Mouse (Mus musculus) T-cell, adult 2 months (primary cell): ENCODE data around the gene Aff3.

Experiments used
- DNase-seq: peaks from one replicate; pipeline ENCODE4 v3.0.0; 2022; ENCODE audit warnings: low spot score

Aff3 gene

DNA sequence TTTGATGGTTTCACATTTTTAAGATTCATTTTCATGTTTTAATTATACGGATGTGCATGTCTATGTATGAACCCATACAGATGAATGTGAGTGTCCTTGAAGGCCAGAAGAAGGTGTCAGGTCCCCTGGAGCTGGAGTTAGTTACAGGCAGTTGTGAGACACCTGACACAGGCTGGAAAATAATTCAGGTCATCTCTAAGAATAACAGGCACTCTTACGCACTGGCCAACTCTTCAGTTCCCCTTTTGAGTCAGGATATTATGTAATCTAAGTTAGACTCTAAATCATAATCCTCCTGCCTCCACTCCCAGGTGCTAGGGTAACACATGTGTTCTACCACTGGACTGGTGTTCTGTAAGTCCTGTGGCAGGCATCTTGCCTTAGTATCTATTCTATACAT, 169.5 kb downstream of the Aff3 start:
- DNase-seq = no peak

- no peak for DNase-seq
Measured at GRCm38 (mm10) chr1:38489733-38490132, 175.0 kb downstream of the Aff3 start.

DNA sequence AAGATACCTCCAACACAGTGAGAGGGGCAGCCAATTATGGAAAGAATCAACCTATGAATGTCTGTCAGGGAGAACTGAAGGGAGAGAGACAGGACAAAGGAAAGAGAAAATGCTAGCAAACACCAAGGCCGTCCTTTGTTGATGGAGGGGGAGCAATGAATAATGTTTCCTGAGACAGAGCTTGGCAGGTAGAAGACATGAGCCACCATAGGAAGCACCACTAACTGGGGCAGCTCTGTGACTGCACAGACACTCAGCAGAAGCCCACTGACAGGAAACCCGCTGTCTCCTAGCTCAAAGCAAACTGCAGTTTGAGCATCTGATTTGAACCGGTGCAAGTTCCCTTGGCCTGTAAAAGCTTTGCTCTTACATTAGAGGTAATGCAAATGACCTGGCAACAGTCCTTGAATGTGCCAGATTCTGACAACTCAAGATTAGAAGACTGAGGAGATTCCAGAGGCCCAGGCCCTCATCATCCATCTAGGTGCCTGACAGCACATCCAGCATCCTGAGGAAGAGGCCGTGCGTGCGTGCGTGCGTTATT, 176.0 kb downstream of the Aff3 start:
- DNase-seq = no peak

GRCm38 (mm10) chr1:38487884-38488283, 176.9 kb downstream of the Aff3 start:
- DNase-seq = no peak

DNA sequence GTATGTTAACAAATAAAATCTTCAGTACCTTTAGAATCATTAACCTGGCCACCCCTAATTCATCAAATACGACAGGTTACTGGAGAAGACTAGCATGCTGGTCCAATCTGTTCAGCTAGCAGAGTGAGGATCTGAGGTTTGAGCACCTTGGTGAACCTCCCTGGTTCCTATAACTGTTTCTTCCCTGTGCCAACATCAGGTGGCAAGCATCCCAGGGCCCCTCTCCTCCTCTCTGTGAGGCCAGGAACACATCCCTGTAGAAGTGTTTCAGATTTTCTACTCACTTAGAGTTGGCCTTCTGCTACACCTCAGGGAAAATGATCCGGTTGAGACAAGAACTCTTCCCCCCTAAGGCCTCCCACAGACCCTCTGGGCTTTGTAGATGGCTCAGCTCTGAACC, 181.6 kb downstream of the Aff3 start:
- DNase-seq = no peak

GRCm38 (mm10) chr1:38478246-38478743, 186.5 kb downstream of the Aff3 start:
- no peak for DNase-seq

- DNase-seq = no peak
Measured at GRCm38 (mm10) chr1:38470817-38471216, 193.9 kb downstream of the Aff3 start.

- no peak for DNase-seq
Measured at GRCm38 (mm10) chr1:38470166-38470565, 194.6 kb downstream of the Aff3 start.

- no peak for DNase-seq
Measured at GRCm38 (mm10) chr1:38467305-38468083, 197.3 kb downstream of the Aff3 start.

- DNase-seq = no peak
Measured at GRCm38 (mm10) chr1:38456719-38457269, 208.0 kb downstream of the Aff3 start.

GRCm38 (mm10) chr1:38454921-38455320, 209.8 kb downstream of the Aff3 start:
- no peak for DNase-seq

DNA sequence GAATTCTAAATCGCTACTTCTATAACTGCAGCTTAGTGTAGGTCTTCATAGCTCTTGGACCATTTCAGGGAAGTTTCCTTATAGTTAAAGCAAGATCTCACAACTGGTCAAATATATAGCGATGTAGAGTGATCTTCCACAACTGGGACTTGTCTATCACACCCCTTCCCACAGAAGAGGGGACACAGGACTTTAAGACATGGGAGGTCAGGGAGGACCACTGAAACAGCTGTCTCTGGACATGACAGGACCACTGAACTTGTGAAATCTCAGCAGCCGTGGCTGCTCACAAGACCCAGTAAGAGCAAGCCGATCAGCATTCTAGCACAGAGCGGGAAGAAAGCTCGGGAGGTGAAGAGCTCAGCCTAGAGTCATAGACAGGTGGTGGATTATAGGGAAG, 213.4 kb downstream of the Aff3 start:
- DNase-seq = no peak

DNA sequence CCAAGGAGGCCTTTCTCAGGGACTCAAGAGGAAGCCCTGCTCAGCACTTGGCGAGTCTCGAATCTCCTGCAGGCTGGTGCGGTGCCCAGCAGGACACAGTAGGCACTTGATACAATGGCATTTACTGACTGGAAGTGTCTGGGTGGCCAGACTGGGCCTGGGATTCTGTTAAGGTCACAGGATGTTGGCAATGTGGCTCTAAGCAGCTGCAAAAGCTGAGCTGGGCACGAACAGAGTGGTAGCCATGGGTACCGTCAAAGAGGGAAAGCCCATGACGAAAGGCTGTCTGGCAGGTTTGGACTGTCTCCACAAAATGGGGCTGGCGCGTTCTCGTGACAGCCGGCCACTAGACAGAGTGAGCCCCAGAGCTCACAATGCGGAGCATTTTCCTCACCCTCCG, 214.1 kb downstream of the Aff3 start:
- DNase-seq = no peak

DNA sequence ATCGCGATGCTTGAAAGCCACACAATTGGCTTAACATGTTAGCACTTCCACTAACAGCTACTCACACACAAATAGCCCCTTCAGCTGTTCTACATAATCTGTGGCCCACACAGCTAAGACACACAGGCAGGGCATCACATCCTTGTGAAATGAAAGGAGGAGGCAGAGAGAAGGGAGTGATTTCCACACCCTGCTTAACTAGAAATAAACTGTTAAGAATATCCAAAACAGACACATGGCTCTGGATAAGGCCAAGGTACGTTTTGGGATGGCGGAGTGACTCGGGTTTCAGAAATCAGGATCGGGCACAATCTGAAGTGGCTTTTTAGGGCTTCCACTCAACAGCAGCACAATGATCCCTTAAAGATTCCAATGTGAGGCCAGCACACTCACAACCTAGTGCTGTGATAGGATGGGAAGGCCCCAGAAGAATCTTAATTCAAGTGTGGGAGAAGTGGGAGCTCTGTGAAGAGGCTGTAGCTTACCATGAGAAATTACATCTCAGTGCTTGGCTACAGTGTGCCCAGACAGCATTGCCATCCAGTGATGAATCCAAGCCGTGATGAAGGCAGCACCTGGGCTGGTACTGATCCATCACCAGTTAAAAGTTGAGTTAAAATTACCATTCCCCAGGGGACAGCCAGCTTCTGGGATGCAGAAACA, 214.8 kb downstream of the Aff3 start:
- no peak for DNase-seq

- DNase-seq = no peak
Measured at GRCm38 (mm10) chr1:38448854-38449253, 215.9 kb downstream of the Aff3 start.

DNA sequence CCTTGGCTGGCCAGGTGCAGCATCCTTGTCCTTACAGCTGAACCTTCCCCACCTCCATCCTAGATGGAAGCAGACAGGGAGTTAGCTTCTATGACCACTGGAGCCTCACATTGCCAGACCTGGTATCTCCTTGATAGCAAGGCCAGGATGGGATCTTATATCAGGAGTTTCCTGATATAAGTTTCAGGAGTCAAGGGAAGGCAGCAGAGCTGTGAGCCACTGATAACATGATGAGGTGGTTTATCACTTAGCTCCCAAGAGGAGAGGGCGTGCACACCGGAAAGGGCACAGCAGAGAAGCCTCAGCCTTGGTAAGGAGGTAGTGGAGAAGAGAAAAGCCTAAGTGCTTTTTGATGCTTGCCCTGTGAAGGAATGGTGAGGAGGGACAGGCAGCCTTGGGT, 217.2 kb downstream of the Aff3 start:
- DNase-seq = no peak

- no peak for DNase-seq
Measured at GRCm38 (mm10) chr1:38446152-38446820, 218.5 kb downstream of the Aff3 start.

- no peak for DNase-seq
Measured at GRCm38 (mm10) chr1:38442887-38443286, 221.9 kb downstream of the Aff3 start.

GRCm38 (mm10) chr1:38442479-38442878, 222.3 kb downstream of the Aff3 start:
- no peak for DNase-seq

DNA sequence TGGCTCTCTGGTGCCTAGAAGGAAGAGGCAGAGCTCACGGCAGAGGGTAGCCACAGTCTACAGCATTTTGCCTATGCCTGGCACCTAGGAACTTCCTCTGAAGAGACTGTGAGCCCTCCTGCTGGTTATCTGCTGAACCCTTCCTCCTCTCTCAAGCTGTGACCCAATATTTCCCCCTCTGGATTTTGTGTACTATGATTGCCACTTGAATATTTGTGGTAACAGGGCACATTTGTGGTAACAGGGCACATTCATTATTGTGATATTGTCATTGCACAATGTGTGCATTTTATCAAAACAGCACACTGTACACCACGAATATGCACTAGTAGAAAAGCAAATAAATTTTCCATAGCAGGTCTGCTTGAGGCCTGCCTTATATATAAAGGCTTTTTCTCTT, 223.0 kb downstream of the Aff3 start:
- no peak for DNase-seq

- DNase-seq = no peak
Measured at GRCm38 (mm10) chr1:38440471-38440815, 224.3 kb downstream of the Aff3 start.

- no peak for DNase-seq
Measured at GRCm38 (mm10) chr1:38439751-38440470, 224.8 kb downstream of the Aff3 start.
